Mouse (Mus musculus) stomach, postnatal 0 days (tissue): ENCODE results near the gene Grb14.

ENCODE experiments used
- CTCF ChIP-seq: IDR thresholded peaks from 2 replicates; pipeline ENCODE4 v1.5.1; 2016; ENCODE audit warnings: antibody characterized with exemption, low read depth, mild to moderate bottlenecking, moderate library complexity
- EP300 ChIP-seq: optimal IDR thresholded peaks from 2 replicates; pipeline ENCODE3; 2016; ENCODE audit warnings: antibody characterized with exemption

DNA sequence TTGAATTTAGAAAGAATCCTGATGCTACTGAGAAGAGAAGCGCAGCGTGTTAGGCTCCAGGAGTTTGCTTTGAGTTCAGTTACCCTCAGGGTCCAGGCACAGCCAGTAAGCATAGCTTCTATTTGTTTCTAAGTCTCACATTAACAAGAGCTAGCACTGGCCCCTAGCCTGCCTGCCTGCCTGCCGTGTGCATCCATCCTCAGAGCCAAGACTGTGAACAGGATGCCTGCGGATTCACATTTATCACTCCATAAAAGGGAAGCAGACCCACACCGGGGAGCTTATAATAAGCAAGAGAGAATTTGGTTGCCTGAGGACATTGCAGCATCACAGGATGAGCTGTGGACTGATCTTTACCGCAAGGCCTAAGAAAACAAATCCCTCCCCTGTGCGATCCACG lies 53.8 kb downstream of the Grb14 start:
- no peak for TF ChIP-seq CTCF
- TF ChIP-seq EP300: no peak
